ENCODE assay signal across 24 mouse cellular contexts in genomic region chr7:81604991-81605390, GRCm38 (mm10). TPM values are rescaled to one million over a fixed set of nuclear protein-coding genes. Genes with fewer than 3 reads are reported as not detected.
A peak's percentile ranks its signal among the peaks of the same experiment; 100 is the strongest.
DNase-seq lines count a peak whose midpoint lies in the region; ATAC-seq and TF ChIP-seq lines count a peak whose summit lies in the region.
"Had no signal": no experiment of that assay in that cellular context is flagged by ENCODE, and none has a peak within 500 bp of the region (broad histone marks: within the 10 kb centered on the region; RNA-seq: fewer than 3 reads in every experiment).

No protein-coding gene starts in this region.

- H3K9ac ChIP-seq in liver, embryonic 11.5 days (ENCODE audit: low read depth, low read length) = no peak overlapping the region
- H3K9ac ChIP-seq in liver, embryonic 14.5 days (replicated peaks) = no peak overlapping the region
- H3K9ac ChIP-seq: heart, embryonic 15.5 days; hindbrain, embryonic 14.5 days had no signal

- no peaks in the 10 kb centered on the region for H3K36me3 ChIP-seq in liver, embryonic 11.5 days (ENCODE audit: control insufficient read depth, insufficient read depth, low read length)
- H3K36me3 ChIP-seq in liver, embryonic 14.5 days (replicated peaks; ENCODE audit: control insufficient read depth, insufficient read depth, low read depth) = no peaks in the 10 kb centered on the region
- H3K36me3 ChIP-seq: embryonic facial prominence, embryonic 10.5 days; forebrain, embryonic 10.5 days; heart, embryonic 15.5 days; hindbrain, embryonic 10.5 days had no signal

- WGBS in liver, embryonic 11.5 days = 63% methylated on average over 5 of the region's 5 CpGs
- 29% methylated on average over 5 of the region's 5 CpGs for WGBS in liver, embryonic 14.5 days (ENCODE audit: insufficient replicate concordance)

- DNase-seq in liver, embryonic 11.5 days (ENCODE audit: low spot score) = no peak
- no peak for DNase-seq in liver
- DNase-seq in c-Kit-positive CD71-positive TER-119-negative erythroid progenitor cells, embryonic 14.5 days (ENCODE audit: low read depth) = peak; percentile 49
- peak in 1 of 3 experiments; percentile 6 for DNase-seq in liver, embryonic 14.5 days (ENCODE audit: low read depth in 3 of 3, low spot score in 3 of 3)
- DNase-seq in lung, adult 18-20 months = no peak
- no peak for DNase-seq in right cerebral cortex, postnatal 25 days
- no peak for DNase-seq in thymus, postnatal 25 days
- DNase-seq: adrenal gland, postnatal 14 days; cerebellum, adult 2 months; cerebellum, postnatal 10 days; gastrocnemius, postnatal 10 days; heart, adult 2 months; heart, postnatal 14 days had no signal

- H3K27me3 ChIP-seq in liver, embryonic 11.5 days (replicated peaks; ENCODE audit: control insufficient read depth, insufficient read depth, low read length) = no peaks in the 10 kb centered on the region
- H3K27me3 ChIP-seq in liver, embryonic 14.5 days (ENCODE audit: control insufficient read depth, insufficient read depth, low read length) = no peaks in the 10 kb centered on the region
- H3K27me3 ChIP-seq: heart, embryonic 15.5 days; Patski had no signal

- H3K4me1 ChIP-seq in liver, embryonic 11.5 days (replicated peaks; ENCODE audit: control insufficient read depth, insufficient read depth, low read length) = peaks cover 12% of the 10 kb centered on the region
- H3K4me1 ChIP-seq in liver, embryonic 14.5 days (replicated peaks; ENCODE audit: control insufficient read depth in 2 of 2, insufficient read depth in 2 of 2, low read length in 1 of 2) = peaks cover 19 to 31% of the 10 kb centered on the region in 2 experiments

- no peaks in the 10 kb centered on the region for H3K9me3 ChIP-seq in liver, embryonic 11.5 days (ENCODE audit: control insufficient read depth, low read length)
- no peaks in the 10 kb centered on the region for H3K9me3 ChIP-seq in liver, embryonic 14.5 days (ENCODE audit: control insufficient read depth, low read length)
- H3K9me3 ChIP-seq: embryonic facial prominence, embryonic 10.5 days; forebrain, embryonic 10.5 days; heart, embryonic 15.5 days; hindbrain, embryonic 10.5 days had no signal

- no peak overlapping the region for H3K4me3 ChIP-seq in liver, embryonic 11.5 days (ENCODE audit: low read depth, low read length)
- H3K4me3 ChIP-seq in liver, embryonic 14.5 days (ENCODE audit: insufficient read depth in 1 of 2, low read depth in 2 of 2, low read length in 2 of 2) = no peak overlapping the region
- H3K4me3 ChIP-seq: embryonic facial prominence, embryonic 10.5 days; erythroblast, embryonic 14.5 days; forebrain, embryonic 10.5 days; heart, adult 2 months; heart, embryonic 15.5 days; hindbrain, embryonic 10.5 days had no signal

- ATAC-seq in liver, embryonic 11.5 days (replicated peaks; ENCODE audit: low FRiP score) = peak; percentile 39
- ATAC-seq in liver, embryonic 14.5 days (ENCODE audit: insufficient read depth) = peak; percentile 53
- ATAC-seq: activated CD4-positive, CD25-positive, alpha-beta regulatory T cell, adult 4 months; forebrain, embryonic 14.5 days; Patski had no signal

- peak overlapping the region; percentile 75 for H3K27ac ChIP-seq in liver, embryonic 11.5 days (ENCODE audit: low read depth, low read length)
- peak overlapping the region; percentile 46 for H3K27ac ChIP-seq in liver, embryonic 14.5 days
- H3K27ac ChIP-seq: embryonic facial prominence, embryonic 10.5 days; forebrain, embryonic 10.5 days; heart, adult 2 months; heart, embryonic 15.5 days; hindbrain, embryonic 10.5 days; hindbrain, embryonic 14.5 days had no signal

- no peak for TF ChIP-seq CTCF in liver, embryonic 14.5 days (IDR thresholded peaks at IDR 0.05; ENCODE audit: low read depth)

- no peak for TF ChIP-seq EP300 in liver, embryonic 14.5 days (IDR thresholded peaks at IDR 0.05; ENCODE audit: low read depth)

- no peak overlapping the region for H3K4me2 ChIP-seq in liver, embryonic 11.5 days
- peak overlapping the region; percentile 15; the same call in 1 of the 2 replicates for H3K4me2 ChIP-seq in liver, embryonic 14.5 days (ENCODE audit: low read depth)
- H3K4me2 ChIP-seq: heart, embryonic 11.5 days; heart, embryonic 15.5 days; hindbrain, embryonic 14.5 days had no signal

RNA-seq across cellular contexts. Expression of gene Whamm, which starts 33.9 kb away (rescaled TPM):
- polyA plus RNA-seq in liver, embryonic 11.5 days (2014; fragmentation: Nextera tagmentation; extraction: Ambion mirVana) = 10.5 and 11.6 TPM in 2 replicates
- polyA plus RNA-seq in liver, embryonic 14.5 days (2012; rRNA removed) = 4.3 and 6.9 TPM in 2 replicates
- 6.2 and 6.3 TPM in 2 replicates for polyA plus RNA-seq in liver, embryonic 14.5 days (2014; fragmentation: Nextera tagmentation; extraction: Ambion mirVana)

RNA-seq across cellular contexts. Expression of gene Fsd2, which starts 38.2 kb away (rescaled TPM):
- 0.19 and 0.21 TPM in 2 replicates for polyA plus RNA-seq in liver, embryonic 11.5 days (2014; fragmentation: Nextera tagmentation; extraction: Ambion mirVana)
- polyA plus RNA-seq in liver, embryonic 14.5 days (2012; rRNA removed) = 0.04 and 0.08 TPM in 2 replicates
- polyA plus RNA-seq in liver, embryonic 14.5 days (2014; fragmentation: Nextera tagmentation; extraction: Ambion mirVana) = 0.10 and 0.19 TPM in 2 replicates
- polyA plus RNA-seq: C2C12; embryonic facial prominence, embryonic 10.5 days; erythroblast, embryonic 14.5 days; Patski had no signal
